Mouse (Mus musculus) heart, adult 2 months (tissue): ENCODE data around the gene Gm4869. TPM values are rescaled to one million over a fixed set of nuclear protein-coding genes. Genes with fewer than 3 reads are reported as not detected.

Experiments used
- DNase-seq, 2 experiments: peaks; one replicate each; pipeline ENCODE4 v3.0.0; 2021
- H3K27ac ChIP-seq: fragments of 200-600 bp; 2 replicates; pipeline ENCODE4 v1.8.1; 2022
- H3K27me3 ChIP-seq: fragments of 200-500 bp; 2 replicates; pipeline ENCODE4 v1.6.1; 2012; ENCODE audit warnings: mild to moderate bottlenecking, low read length, inconsistent platforms, mixed read lengths; ENCODE audit not compliant: control insufficient read depth, insufficient read depth
- H3K36me3 ChIP-seq: fragments of 200-500 bp; 2 replicates; pipeline ENCODE4 v1.6.1; 2012; ENCODE audit warnings: low read length, inconsistent platforms; ENCODE audit not compliant: control insufficient read depth, insufficient read depth
- H3K4me1 ChIP-seq: fragments of 200-500 bp; 2 replicates; pipeline ENCODE4 v1.6.1; 2011; ENCODE audit warnings: low read length; ENCODE audit not compliant: control insufficient read depth, insufficient read depth
- H3K4me3 ChIP-seq: fragments of 200-600 bp; 2 replicates; pipeline ENCODE4 v1.8.1; 2022
- H3K79me2 ChIP-seq: fragments of 200-500 bp; replicated peaks from 2 replicates; pipeline ENCODE4 v1.6.1; 2012; ENCODE audit warnings: mild to moderate bottlenecking, inconsistent platforms, low read length, moderate library complexity, mixed read lengths; ENCODE audit not compliant: control insufficient read depth, insufficient read depth
- H3K9ac ChIP-seq: fragments of 200-500 bp; 2 replicates; pipeline ENCODE4 v1.6.1; 2012; ENCODE audit warnings: low read depth, mild to moderate bottlenecking, control low read depth, inconsistent platforms, low read length, mixed read lengths
- CTCF ChIP-seq: fragments of 200-600 bp; IDR thresholded peaks from 2 replicates; pipeline ENCODE4 v1.8.1; 2022; ENCODE audit warnings: antibody characterized with exemption, mild to moderate bottlenecking, moderate library complexity
- EP300 ChIP-seq: fragments of 200-500 bp; IDR thresholded peaks from 2 replicates; pipeline ENCODE4 v1.6.1; 2011; ENCODE audit warnings: low read depth, low read length, control low read depth; ENCODE audit not compliant: insufficient read depth
- POLR2A ChIP-seq: fragments of 200-500 bp; IDR thresholded peaks from 2 replicates; pipeline ENCODE4 v1.6.1; 2011; ENCODE audit warnings: mild to moderate bottlenecking, low read depth, low read length, control low read depth; ENCODE audit not compliant: insufficient read depth
- WGBS: fragments of 180-500 bp; shearing (Covaris S2); methylation state at CpG from one replicate; pipeline ENCODE4 v1.1.7; 2018; 5-methylcytosine and 5-hydroxymethylcytosine counted together
- intact Hi-C: fragments of 180-260 bp; cut with DNase I; formaldehyde crosslinking; loops from one replicate; pipeline ENCODE4 v1.15.1; 2025
- polyA plus RNA-seq: library from polyadenylated mRNA; depleted of rRNA; stranded (reverse); fragments of >200 nt; gene quantifications from 2 replicates; pipeline ENCODE4 v1.2.3, GENCODE M21; 2012
- total RNA-seq, 2 experiments: library from RNA; stranded (reverse); gene quantifications; 2 replicates each; pipeline ENCODE4 v1.2.3; 2021

Gene Gm4869
- total and polyA plus RNA-seq, 3 experiments: not detected

- peak; percentile 71 for TF ChIP-seq CTCF
- TF ChIP-seq POLR2A: no peak
- no peak for TF ChIP-seq EP300
- intact Hi-C loops: loop anchor here (5.0 kb wide), 2 partner anchors 74 to 574 kb away; no protein-coding TSS in a partner anchor
- WGBS: 22% methylated on average over 8 of the region's 8 CpGs
- H3K9ac ChIP-seq: no peak overlapping the region
- no peak overlapping the region for H3K4me3 ChIP-seq
- no peaks in the 10 kb centered on the region for H3K79me2 ChIP-seq
- no peaks in the 10 kb centered on the region for H3K4me1 ChIP-seq
- DNase-seq: peak; percentile 39 to 63
- no peaks in the 10 kb centered on the region for H3K36me3 ChIP-seq
- no peaks in the 10 kb centered on the region for H3K27me3 ChIP-seq
- H3K27ac ChIP-seq: no peak overlapping the region
Measured at GRCm38 (mm10) chr5:140411339-140411738, 34.1 kb upstream of the Gm4869 start.

- Histone ChIP-seq H3K9ac (no peak overlapping the region), H3K27me3 (no peaks in the 10 kb centered on the region), H3K27ac (no peak overlapping the region), H3K79me2 (peaks cover 2% of the 10 kb centered on the region), H3K36me3 (no peaks in the 10 kb centered on the region), H3K4me1 (peaks cover 2% of the 10 kb centered on the region; the same call in 1 of the 2 replicates), H3K4me3 (no peak overlapping the region)
- DNase-seq: no peak
- intact Hi-C loops: loop anchor here (5.0 kb wide), 2 partner anchors 77 to 577 kb away; no protein-coding TSS in a partner anchor
- TF ChIP-seq CTCF: no peak
- TF ChIP-seq EP300: no peak
- TF ChIP-seq POLR2A: no peak
- WGBS: 42% methylated on average over 4 of the region's 4 CpGs
Measured at GRCm38 (mm10) chr5:140414647-140415046, 30.8 kb upstream of the Gm4869 start.

GRCm38 (mm10) chr5:140418106-140418488, 27.3 kb upstream of the Gm4869 start:
- no peak for TF ChIP-seq POLR2A
- TF ChIP-seq EP300: no peak
- TF ChIP-seq CTCF: no peak
- Histone ChIP-seq H3K4me1 (peaks cover 6% of the 10 kb centered on the region), H3K9ac (peak overlapping the region; percentile 91), H3K27me3 (no peaks in the 10 kb centered on the region), H3K36me3 (no peaks in the 10 kb centered on the region), H3K4me3 (peak overlapping the region; percentile 93), H3K79me2 (peaks cover 8% of the 10 kb centered on the region), H3K27ac (peak overlapping the region; percentile 99)
- intact Hi-C loops: loop anchor here (2.0 kb wide), 1 partner anchor 29 kb away; the partner anchor contains the start of gene Snx8
- WGBS: under 1% methylated on average over 12 of the region's 12 CpGs
- DNase-seq: peak in 1 of 2 experiments; percentile 25

- DNase-seq: peak; percentile 92 to 93
- Histone ChIP-seq H3K27me3 (no peaks in the 10 kb centered on the region), H3K36me3 (no peaks in the 10 kb centered on the region), H3K27ac (peak within 1 kb of the TSS; percentile 99), H3K4me1 (peaks cover 6% of the 10 kb centered on the region), H3K4me3 (peak within 1 kb of the TSS; percentile 93), H3K9ac (peak within 1 kb of the TSS; percentile 96), H3K79me2 (peaks cover 10% of the 10 kb centered on the region)
- TF ChIP-seq EP300 (no peak), CTCF (peak; percentile 29; the same call in 1 of the 2 replicates), POLR2A (peak; percentile 92)
- under 1% methylated on average over 65 of the region's 65 CpGs for WGBS
- intact Hi-C loops: loop anchor here (2.0 kb wide), 1 partner anchor 30 kb away; the partner anchor contains the start of gene Snx8
Measured at GRCm38 (mm10) chr5:140418489-140419441, 26.7 kb upstream of the Gm4869 start, which contains the start of gene Eif3b. Eif3b (plus strand) TSS chr5:140419328.

- Histone ChIP-seq H3K4me1 (peaks cover 6% of the 10 kb centered on the region), H3K9ac (peak overlapping the region; percentile 96), H3K79me2 (peaks cover 10% of the 10 kb centered on the region), H3K27me3 (no peaks in the 10 kb centered on the region), H3K27ac (peak overlapping the region; percentile 99), H3K36me3 (no peaks in the 10 kb centered on the region), H3K4me3 (peak overlapping the region; percentile 93)
- intact Hi-C loops: loop anchor here (2.0 kb wide), 1 partner anchor 31 kb away; the partner anchor contains the start of gene Snx8
- under 1% methylated on average over 61 of the region's 62 CpGs for WGBS
- DNase-seq: no peak
- TF ChIP-seq CTCF (no peak), EP300 (no peak), POLR2A (no peak)
Measured at GRCm38 (mm10) chr5:140419442-140420080, 25.9 kb upstream of the Gm4869 start.
